Mouse (Mus musculus) granulocyte monocyte progenitor cell, adult 5-6 weeks (primary cell): Measurements from ENCODE around the gene Ppp1r1a. TPM values are rescaled to one million over a fixed set of nuclear protein-coding genes. Genes with fewer than 3 reads are reported as not detected.

ENCODE experiments used
- total RNA-seq, 2 experiments: library from RNA; stranded (forward) in 1 of 2; stranded (reverse) in 1 of 2; fragments of 200-712, 200-1000 nt in 1 of 2; fragments of >200 nt in 1 of 2; fragmentation: Nextera tagmentation in 1 of 2; gene quantifications; 2 replicates each; pipeline ENCODE4 v1.2.3; 2014 to 2017

The Ppp1r1a gene
- total RNA-seq, 2 experiments from 2014 or later = not detected

Other genes with a start within 250 kb of the Ppp1r1a start
- gene Gpr84, start 227.4 kb downstream of the Ppp1r1a start, total RNA-seq (2014; fragmentation: Nextera tagmentation) = 0.77 and 1.0 TPM in 2 replicates
- gene Gpr84, start 227.4 kb downstream of the Ppp1r1a start, total RNA-seq (2017) = 0.77 and 1.1 TPM in 2 replicates
- gene Zfp385a, start 197.9 kb downstream of the Ppp1r1a start, total RNA-seq (2014; fragmentation: Nextera tagmentation) = 17.5 and 24.9 TPM in 2 replicates
- 1.8 and 2.7 TPM in 2 replicates for gene Zfp385a, start 197.9 kb downstream of the Ppp1r1a start, total RNA-seq (2017)
- gene Itga5, start 171.2 kb downstream of the Ppp1r1a start, total RNA-seq (2014; fragmentation: Nextera tagmentation) = 24.7 and 29.8 TPM in 2 replicates
- gene Itga5, start 171.2 kb downstream of the Ppp1r1a start, total RNA-seq (2017) = 5.0 and 12.7 TPM in 2 replicates
- gene Gtsf1, start 107.5 kb downstream of the Ppp1r1a start, total RNA-seq (2014; fragmentation: Nextera tagmentation) = not detected in 2 replicates
- not detected in 2 replicates for gene Gtsf1, start 107.5 kb downstream of the Ppp1r1a start, total RNA-seq (2017)
- gene Gtsf2, start 89.5 kb downstream of the Ppp1r1a start, total RNA-seq (2014; fragmentation: Nextera tagmentation) = 0.86 TPM in 1 of 2 replicates, not detected in the other
- not detected in 2 replicates for gene Gtsf2, start 89.5 kb downstream of the Ppp1r1a start, total RNA-seq (2017)
- 77.4 and 94.2 TPM in 2 replicates for gene Nckap1l, start 84.2 kb downstream of the Ppp1r1a start, total RNA-seq (2014; fragmentation: Nextera tagmentation)
- 106 and 107 TPM in 2 replicates for gene Nckap1l, start 84.2 kb downstream of the Ppp1r1a start, total RNA-seq (2017)
- 6.6 and 7.2 TPM in 2 replicates for gene Pde1b, start 35.0 kb downstream of the Ppp1r1a start, total RNA-seq (2014; fragmentation: Nextera tagmentation)
- gene Pde1b, start 35.0 kb downstream of the Ppp1r1a start, total RNA-seq (2017) = 2.3 and 3.3 TPM in 2 replicates
- not detected in 2 replicates for gene Glycam1, start 27.1 kb upstream of the Ppp1r1a start, total RNA-seq (2014; fragmentation: Nextera tagmentation)
- not detected in 2 replicates for gene Glycam1, start 27.1 kb upstream of the Ppp1r1a start, total RNA-seq (2017)
- not detected in 2 replicates for gene Mucl1, start 217.5 kb upstream of the Ppp1r1a start, total RNA-seq (2014; fragmentation: Nextera tagmentation)
- gene Mucl1, start 217.5 kb upstream of the Ppp1r1a start, total RNA-seq (2017) = not detected in 2 replicates